Mouse (Mus musculus) ovary, adult 18-20 months (tissue): ENCODE measurements around the gene Prkcb.
A peak's percentile ranks its signal among the peaks of the same experiment; 100 is the strongest.

Experiments used
- DNase-seq: peaks from one replicate; pipeline ENCODE4 v3.0.0; 2022; ENCODE audit warnings: low spot score, mixed read lengths

The Prkcb gene

DNA sequence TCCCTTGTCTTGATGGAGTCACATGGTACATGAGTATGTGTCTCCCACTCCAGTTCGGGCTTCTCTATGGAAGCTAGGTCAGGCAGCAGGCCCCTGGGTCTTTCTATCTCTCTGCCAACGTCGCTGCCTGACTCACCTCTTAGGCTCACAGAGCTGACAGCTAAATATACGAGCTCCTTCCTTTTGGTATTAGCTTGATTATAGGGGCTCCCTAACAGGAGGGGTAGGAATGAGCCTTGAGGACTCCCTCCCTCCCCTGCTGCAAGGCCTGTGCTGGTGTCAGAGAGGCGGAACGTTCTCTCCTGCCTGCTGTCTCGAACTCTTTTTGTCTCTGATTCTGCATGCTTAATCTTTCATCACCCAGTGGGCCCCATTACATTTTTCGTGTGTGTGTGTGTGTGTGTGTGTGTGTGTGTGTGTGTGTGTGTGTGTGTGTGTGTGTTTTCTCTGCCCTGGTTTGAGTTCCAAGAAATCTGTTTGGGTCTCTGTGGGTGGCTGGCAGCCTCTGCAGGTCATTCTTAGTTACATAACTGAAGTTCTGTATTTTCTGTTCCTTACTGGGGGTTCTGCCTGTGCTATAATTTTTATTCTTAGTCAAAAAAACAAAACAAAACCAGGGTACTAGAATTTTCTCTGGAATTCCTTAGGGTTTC, 33.6 kb downstream of the Prkcb start:
- no peak for DNase-seq

DNA sequence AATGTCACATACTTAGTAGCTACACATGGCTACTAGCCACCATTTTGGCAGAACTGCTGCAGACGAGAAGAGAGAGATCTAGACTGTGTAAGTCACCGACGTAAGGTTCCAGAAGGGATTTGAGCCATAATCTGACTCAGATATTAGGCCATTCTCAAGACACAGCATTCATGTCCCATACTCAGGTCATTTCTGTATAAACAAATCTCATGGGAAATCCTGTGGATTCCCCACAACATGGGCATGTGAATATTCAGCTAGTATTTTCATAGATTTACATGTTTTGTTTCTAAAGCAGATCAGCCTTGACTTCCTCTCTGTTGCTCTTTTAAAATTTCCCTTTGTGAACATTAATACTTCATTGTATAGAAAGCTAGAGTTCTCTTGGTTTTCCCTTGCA, 39.4 kb downstream of the Prkcb start:
- no peak for DNase-seq

DNA sequence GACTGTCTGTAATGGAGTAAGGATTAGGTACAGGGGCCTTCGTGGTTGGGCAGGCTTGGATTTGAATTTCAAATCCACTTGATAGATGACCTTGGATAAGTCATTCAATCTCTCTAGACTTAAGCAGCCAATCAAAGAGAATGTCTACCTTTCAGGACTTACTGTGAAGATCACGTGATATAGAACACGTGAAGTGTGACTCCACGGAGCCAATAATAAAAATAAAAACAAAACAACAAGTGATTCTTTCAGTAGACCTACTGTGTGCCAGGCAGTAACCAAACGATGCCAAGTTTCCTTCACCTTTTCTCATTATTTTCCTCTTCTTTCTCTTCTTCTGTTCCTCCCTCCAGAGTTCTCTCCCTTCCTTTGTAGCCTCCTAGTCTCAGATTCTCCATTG, 39.9 kb downstream of the Prkcb start:
- DNase-seq, result no peak

DNA sequence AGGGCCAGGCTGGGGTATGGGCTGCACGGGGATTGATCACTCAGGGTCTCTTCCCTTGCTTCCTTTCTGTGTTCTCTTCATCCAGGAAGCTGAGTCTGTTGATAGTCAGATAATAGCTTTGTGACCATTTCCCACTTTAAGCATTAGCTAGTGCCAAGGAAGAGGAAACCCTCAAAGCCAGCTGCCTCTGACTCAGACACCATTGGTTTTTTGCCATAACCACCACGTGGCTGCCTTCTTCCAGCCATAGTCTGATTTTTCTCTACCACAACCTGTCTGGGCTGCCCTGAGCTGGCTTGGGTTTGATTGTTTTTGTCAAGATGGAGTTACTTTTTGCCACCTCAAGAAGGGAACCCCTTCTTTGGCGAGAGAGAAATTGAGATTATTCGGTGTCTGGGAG, 41.0 kb downstream of the Prkcb start:
- no peak for DNase-seq

DNA sequence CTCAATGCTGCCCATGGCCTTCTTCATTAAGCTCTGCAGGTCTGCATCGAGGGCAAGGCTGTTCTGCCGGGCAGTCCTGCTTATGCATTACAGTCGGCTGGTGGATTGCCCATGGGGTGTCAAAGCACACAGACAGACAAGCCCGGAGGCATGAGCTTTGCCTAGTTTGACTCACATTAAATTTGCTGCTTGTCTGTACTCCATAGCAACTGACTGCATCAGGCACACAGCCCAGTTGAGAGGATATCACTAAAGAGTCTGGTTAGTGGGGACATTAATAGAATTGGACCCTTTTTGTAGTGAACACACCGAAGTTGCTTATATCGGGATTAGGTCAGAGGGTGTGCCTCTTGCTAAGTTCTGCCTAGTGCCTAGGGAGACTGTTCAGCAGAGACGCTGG, 45.1 kb downstream of the Prkcb start:
- no peak for DNase-seq

DNA sequence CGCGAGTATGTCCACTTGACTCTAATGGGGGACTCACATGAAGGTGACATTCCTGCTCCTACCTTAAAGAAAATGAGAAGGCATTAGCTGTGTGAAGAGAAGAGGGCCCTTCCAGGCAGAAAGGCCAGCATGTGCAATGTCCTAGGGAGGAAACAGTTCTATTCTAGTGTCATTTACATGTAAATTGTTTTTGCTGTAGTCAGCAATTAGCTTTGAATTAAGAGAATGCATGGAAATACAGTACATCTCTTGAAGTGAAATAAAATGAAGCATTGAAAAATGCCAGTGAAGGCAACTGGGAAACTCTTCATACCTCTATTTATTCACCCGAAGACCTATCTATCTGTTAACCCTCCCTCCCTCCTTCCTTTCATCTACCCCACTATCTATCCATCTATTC, 48.8 kb downstream of the Prkcb start:
- no peak for DNase-seq

DNA sequence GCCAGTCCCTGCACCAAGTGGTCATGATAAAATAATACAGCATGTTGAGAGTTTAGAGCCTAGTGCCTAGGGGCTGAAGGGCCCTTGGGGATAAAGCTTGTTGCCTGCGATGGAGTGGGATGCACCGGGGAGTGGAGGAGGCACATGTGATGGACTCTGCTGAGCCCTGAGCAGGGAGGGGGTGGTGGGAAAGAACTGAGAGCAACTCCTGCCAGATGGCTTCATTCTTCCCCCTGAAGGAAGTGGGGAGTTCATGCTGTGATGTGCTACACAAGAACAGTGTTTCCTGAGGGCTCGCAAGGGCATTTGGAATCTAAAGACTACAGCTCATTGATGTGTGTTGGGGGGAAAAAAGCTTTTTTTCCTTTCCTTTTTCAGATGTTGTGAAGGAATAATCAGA, 49.5 kb downstream of the Prkcb start:
- DNase-seq, result no peak

DNA sequence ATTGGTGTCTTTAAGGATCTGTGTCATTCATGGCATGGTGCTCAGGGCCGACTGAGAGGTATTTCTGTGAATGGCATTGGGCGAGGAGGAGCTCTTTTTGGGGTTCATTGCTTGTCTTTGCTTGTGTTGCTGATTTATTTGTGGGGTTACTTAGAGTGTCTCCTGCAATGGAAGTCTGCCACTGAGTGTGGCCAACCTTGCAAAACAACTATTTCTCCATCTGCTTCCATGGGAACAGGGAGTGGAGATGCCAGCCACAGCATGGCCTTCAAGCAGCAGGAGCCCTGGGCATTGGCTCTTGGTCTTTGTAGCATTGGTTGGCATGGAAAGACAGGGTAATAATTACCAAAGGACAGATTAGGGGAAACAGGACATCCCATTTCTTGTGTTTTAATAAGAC, 50.9 kb downstream of the Prkcb start:
- DNase-seq, result no peak

DNA sequence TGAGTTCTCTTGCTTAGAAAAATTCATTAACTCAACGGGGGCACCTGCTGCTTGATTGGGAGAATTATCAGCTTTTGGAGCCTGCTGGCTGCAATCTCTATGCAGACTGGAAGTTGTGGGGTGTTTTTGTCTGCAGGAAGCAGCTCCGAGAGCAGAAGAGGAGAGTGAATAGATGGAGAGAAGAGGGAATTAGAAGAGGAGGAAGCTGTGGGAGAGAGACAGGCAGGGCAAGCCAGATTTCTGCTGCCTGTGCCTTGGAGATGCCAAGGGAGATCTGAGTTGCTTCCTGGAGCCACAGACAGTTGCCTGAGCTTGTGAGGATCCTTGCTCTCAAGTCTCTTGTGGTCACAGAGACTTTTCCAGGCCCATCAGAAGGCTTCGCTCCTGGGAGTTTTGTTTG, 53.3 kb downstream of the Prkcb start:
- DNase-seq, result no peak

DNA sequence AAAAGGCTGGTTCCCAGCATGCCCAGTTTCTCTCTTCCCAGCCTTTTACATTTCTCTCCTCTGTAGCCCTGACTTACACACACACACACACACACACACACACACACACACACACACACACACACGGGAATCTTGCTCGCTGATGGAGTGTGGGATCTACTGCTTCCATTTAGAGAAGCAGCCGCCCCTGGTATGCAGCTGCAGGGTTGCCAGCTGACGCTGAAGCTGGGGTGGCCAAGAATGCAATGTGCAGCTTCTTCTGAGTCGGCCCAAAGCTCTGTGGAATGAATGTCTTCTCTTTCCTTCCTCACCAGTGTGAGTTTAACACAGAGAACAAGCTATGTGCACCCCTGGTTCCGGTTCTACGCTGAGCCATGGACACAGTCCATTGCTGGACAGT, 56.1 kb downstream of the Prkcb start:
- no peak for DNase-seq

DNA sequence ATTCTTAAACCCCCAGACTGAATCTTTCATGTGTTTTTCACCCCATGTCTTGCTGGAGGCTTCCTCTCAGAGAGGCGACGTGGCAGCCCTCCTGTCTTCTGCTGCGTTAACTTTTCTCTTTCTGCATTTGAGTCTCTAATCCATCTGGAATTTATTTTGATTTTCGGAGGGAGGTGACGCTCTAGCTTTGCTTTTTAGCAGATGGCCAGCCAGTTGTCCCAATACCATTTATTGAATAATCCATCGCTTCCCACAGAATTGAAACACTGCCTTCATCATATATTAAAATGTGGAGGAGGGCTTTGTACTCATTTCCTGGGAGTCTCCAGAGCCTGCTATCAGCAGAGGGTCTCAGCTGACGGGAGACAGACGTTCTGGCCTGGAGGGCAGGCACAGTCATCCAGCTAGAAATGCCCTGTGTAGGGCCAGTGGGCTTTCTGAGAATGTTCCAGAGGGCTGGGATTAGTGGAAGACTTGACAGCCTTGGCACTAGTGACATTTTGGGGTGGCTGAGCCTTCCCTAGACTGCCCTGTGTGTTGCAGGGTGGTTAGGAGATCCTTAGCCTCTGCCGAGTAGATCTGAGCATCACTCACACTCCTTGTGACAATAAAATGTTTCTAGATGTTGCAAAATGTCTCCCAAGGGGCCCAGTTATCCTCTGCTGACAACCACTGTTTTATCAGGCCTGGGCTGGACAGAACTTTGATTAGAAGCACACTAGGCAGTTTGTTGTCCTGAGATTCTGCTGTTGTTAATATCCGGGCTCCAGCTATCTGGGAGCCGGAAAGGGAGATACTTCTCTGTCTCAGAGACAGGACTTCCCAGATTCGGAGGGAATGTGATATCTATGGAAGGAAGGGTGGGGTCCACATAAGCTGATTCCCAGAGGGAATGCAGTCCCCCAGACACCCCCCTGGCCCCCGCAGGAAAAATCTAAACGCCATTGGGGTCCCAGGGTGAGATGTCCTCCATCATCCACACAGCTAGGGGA, 58.0 kb downstream of the Prkcb start:
- no peak for DNase-seq

DNA sequence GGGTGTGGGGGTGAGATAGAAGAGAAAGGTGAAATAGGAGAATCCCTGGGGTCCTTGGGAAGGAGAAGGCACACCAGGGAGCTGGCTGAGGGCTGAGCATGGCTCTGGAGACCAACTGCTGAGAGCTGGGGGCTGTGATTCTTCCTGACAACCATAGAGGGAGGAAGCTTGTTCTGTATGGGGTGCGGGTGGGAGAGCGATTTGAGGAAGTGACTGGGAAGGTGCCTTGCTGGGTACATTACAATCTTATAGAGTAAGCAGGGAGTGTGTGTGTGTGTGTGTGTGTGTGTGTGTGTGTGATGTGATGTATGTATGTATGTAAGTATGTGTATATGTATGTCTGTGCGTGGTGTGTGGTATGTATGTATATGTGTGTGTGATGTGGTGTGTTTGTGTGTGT, 58.9 kb downstream of the Prkcb start:
- no peak for DNase-seq

DNA sequence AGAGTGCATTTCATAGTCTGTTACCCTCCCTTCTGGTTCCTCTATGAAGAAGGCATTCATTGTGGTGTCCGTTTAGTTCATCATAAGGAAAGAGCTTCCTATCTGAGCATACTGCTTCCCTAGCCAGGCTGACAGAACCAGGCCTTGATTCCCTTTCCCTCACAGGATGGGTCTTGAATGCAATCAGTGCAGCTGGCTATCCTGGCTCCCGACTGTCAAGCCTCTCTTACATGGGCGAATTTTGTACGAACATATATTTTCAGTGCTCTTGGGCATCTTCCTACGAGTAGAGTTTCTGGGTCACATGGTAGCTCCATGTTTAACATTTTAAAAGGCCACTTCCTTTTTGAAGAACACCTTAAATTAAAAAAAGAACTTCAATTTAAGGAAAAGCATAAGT, 61.4 kb downstream of the Prkcb start:
- no peak for DNase-seq

DNA sequence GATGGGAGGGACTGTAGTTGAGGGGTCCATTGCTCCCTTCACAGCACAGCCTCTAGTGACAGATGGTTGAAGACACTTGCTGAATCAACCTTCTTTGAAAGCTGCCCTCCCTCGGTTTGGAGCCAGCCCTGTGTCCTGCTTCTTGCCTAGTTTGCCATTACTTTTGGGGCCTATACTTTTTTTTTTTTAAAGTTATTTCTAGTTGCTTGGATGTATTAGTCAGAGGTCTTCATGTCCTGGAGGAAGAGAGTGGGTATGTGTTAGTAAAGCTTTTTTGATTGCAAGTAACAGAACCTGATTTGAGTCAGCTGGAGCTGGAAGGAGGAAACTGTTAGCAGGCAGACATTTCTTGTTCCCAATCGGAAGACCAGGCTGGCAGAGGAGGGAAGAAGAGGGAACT, 62.2 kb downstream of the Prkcb start:
- DNase-seq, result no peak

DNA sequence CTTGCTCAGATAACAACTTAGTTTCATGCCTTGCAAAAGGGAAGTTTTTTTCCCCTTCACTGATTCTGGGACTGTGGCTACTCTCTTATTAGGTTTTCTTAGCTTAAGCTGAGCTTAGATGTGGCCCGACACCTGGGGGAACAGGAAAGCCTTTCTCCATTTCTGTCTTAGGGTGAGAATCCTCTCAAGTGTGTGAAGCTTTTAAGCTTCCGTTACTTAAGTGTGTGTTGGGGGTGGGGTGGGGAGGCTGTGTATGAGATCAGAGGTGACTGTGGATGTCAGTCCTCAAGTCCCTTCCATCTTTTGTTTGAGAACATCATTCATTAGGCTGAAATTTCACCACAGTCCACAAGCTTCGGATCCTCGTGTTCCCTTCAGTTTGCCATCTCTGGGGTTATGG, 63.3 kb downstream of the Prkcb start:
- DNase-seq, result no peak

DNA sequence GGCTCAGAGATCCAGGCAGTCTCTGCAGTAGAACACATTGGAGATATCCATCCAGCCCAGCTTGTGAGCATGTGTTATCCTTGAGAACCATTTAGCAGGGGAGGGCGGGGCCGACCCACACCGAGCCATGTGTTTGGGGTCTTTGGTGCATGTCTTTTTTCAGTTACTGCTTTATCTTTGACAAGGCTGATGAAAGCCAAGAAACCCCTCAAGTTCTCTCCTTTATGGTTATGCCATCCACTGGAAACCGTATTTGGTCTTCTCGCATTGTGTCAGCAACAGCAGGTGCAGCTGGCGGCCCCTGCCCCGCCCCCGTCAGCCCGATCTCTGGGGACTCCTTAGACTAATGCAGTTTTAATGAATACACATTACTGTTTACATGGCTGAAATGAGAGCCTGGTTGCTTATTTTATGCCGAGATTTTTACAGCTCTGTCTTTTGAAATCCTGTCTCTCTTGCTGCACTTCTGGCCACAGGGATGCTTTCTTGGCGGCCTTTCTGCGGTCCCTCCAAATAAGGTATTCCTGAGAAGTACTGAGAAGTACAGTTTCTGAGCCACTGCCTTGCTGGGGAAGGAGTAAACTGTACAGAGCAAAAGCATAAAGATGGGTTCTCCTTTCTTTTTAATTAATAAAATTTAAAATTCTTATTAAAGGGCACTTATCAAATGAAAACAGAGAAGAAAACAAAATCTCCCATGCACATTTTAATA, 64.2 kb downstream of the Prkcb start:
- no peak for DNase-seq

DNA sequence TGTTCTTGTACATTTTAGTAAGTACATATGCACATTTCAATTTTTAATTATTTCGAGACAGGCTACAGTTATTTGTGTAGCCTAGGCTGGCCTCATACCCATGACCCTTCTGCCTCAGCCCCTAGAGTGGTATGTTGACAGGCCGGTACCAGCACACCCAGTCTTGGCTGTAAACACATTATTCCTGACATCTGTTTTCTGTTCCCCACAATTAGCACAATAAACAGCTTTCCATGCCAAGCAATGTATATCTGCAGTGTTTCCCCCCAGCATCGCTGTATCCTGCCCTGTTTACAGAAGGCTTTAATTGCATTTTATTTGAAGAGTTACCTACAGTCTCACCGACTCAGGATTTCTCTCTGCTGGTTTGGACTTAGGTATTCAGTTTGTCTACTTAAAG, 64.8 kb downstream of the Prkcb start:
- DNase-seq, result no peak

DNA sequence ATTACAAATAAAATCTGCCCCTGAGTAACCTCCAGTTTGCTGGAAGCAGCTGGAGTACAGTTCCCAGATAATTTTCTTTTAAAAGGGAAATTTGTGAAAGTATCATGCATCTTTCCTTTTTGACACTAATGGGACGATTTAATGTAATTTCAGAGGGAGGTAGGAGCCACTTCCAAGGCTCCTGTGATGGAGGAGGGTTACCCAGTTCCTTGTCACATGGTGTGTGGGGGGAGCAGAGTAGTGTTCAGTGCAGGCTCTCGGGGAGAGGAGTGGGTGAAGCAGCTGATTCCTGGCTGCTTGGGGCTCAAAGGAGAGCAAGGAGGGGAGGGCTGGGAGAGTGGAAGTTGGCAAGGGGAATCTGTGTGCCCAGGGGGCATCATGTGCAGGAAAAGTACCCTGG, 68.4 kb downstream of the Prkcb start:
- no peak for DNase-seq

DNA sequence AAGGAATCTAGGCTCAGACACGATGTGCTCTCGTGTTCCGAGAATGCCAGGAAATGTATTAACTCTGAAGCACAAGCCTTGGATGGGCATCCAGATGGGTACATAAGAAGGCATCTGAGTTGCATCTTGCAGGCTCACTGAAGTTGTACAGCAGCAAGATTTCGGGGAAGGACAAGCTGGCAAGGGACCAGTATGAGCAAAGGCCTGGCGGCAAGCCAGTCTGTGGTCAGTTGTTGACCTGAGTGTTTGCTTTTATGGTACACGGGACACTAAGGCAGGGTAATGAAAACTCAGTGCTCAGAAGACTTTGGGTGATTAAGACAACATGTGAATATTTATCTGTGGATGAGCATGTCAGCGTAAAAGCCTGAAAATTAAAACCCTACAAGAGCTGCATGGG, 69.3 kb downstream of the Prkcb start:
- DNase-seq, result peak; percentile 21

DNA sequence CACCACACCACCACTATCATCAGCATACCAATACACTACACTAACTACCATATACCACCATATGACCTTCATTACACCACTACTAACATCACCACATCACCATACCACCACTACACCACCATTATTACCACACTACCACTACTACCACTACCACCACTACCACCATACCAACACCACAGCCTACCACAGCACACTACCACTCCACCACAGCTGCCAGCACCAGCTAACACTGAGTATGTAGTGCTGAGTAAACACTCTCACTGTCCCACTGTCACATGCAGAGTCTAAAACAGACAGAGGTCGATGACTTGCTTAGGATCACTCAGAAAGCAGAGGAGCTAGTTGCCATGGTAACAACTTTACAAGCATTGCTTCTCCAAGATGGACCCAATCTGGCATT, 78.1 kb downstream of the Prkcb start:
- no peak for DNase-seq

DNA sequence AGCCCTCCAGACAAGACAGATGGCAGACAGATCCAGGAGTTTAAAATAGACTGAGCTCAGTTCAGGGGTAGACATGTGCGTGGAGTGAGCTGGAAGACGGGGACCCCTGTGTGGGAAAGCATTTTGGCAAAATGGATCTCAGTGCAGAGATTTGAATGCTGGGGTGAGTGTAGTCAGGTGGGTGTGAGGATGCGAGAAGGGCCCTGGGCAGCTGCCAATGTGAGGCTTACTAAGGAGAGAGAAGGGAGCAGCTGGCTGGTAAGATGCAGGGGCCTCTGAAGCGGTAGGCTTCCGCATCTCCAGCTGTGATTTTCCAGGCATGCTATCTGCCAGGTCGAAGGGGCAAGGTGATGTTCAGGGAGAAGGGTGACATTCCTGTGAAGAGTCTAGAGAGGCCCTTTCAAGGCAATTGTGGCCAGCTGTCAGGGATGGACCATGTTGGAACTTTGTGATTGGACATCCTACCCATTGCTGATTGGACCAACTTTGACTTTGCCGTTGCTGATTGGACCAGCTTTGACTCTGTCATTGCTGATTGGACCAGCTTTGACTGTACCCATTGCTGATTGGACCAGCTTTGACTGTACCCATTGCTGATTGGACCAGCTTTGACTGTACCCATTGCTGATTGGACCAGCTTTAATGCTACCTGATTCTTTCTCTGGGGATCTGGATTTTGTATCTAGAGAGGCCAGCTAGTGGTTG, 78.9 kb downstream of the Prkcb start:
- no peak for DNase-seq

DNA sequence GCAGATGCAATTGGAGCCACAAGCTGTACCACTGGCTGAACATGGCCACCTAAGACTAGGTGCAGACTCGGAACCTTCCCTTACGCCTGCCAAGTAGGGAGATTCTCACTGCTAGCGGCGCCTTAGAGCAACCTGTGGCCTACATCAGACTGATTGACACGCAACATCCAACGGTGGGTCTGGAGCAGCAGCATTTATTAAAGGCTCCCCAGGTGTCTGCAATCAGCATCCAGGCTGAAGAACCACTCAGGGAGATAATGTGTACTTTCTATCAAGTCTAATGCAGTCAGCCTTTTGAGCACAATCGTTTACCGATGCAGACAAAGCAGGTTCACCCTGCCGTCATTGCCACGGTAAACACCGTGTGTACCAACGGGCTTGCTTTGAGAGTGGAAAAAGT, 81.9 kb downstream of the Prkcb start:
- no peak for DNase-seq
